Mouse (Mus musculus): ENCODE data around the gene Ppp2r3c. TPM values are rescaled to one million over a fixed set of nuclear protein-coding genes. Genes with fewer than 3 reads are reported as not detected.
"Not testable (repeated sequence)": the region's sequence is repeated elsewhere in the genome, so short reads cannot be mapped to it uniquely, and the experiment has no call there.

Ppp2r3c gene
- polyA plus RNA-seq, 1 experiment from 2014 or later = 33.4 TPM

DNA sequence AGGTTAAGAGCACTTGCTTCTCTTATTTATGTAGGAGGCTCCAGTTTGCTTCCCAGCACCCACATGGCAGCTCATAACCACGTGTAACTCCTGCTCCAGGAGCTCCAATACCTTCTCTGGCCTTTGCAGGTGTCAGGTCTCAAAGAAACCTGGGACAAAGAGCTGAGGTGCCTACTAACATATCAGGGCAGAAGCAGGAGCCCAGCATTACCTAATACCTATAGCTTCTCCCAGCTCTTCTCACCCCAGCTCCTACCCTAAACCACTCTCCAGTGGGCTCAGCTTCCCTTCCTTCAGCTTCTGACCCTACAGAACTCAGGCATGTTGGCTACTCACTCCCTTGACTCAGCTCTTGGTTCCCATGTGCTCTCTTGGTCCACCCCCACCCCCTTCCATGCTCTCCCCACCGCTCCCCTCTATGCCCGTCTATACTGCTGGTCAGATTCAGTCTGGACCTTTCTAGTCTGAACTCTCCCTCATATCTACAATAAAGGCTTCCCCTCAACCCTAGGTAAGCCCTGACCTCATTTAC lies 1.9 kb downstream of the Ppp2r3c start:
- DNase-seq (ENCODE audit: low spot score, missing footprints) (peak; percentile 81), ATAC-seq (ENCODE audit: low FRiP score) (no peak)
- Histone ChIP-seq H3K27ac (ENCODE audit: low read depth, low read length) (no peak overlapping the region), H3K4me3 (ENCODE audit: low read depth, low read length) (peak overlapping the region; percentile 65; the same call in 1 of the 2 replicates), H3K36me3 (ENCODE audit: control insufficient read depth, insufficient read depth, low read length) (peaks cover 5% of the 10 kb centered on the region; the same call in 1 of the 2 replicates), H3K27me3 (ENCODE audit: control insufficient read depth, insufficient read depth, low read length) (no peaks in the 10 kb centered on the region), H3K9me3 (ENCODE audit: control insufficient read depth, low read length) (no peaks in the 10 kb centered on the region), H3K4me2 (peak overlapping the region; percentile 65), H3K9ac (ENCODE audit: low read length) (no peak overlapping the region), H3K4me1 (ENCODE audit: control insufficient read depth, insufficient read depth, low read length) (peaks cover 15% of the 10 kb centered on the region)
- 96% methylated on average over 3 of the region's 3 CpGs for whole genome bisulfite sequencing

DNA sequence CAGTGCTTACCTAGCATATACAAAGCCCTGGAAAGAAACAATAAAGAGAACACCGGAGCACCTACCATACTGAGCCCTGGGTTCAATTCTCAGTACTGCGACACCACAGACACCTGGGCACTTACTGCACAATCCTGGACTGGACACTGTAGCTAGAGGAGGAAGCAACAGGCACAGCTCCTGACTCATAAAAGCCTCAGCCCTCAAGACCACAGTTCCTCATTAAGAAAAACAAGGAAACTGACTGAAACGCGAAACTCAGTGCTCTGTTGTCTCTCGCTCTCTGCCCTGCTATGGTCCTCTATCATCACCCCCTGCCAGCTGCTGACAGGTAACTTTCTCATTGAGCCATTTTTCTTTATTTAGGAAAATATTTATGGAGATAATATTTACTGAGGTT lies 3.5 kb downstream of the Ppp2r3c start, which contains the start of gene 1110008L16Rik:
TSS of gene 1110008L16Rik (plus strand) at position 242 of the 400 bp plus-strand sequence.
- Histone ChIP-seq H3K4me2 (no peak within 1 kb of the TSS), H3K4me3 (ENCODE audit: low read depth, low read length) (no peak within 1 kb of the TSS), H3K9me3 (ENCODE audit: control insufficient read depth, low read length) (no peaks in the 10 kb centered on the region), H3K27ac (ENCODE audit: low read depth, low read length) (no peak within 1 kb of the TSS), H3K4me1 (ENCODE audit: control insufficient read depth, insufficient read depth, low read length) (peaks cover 15% of the 10 kb centered on the region), H3K27me3 (ENCODE audit: control insufficient read depth, insufficient read depth, low read length) (no peaks in the 10 kb centered on the region), H3K9ac (ENCODE audit: low read length) (no peak within 1 kb of the TSS), H3K36me3 (ENCODE audit: control insufficient read depth, insufficient read depth, low read length) (peaks cover 5% of the 10 kb centered on the region)
- DNase-seq (ENCODE audit: low spot score, missing footprints) = peak; percentile 41
- 94% methylated on average over 5 of the region's 5 CpGs for WGBS
- no peak for ATAC-seq (ENCODE audit: low FRiP score)

DNA sequence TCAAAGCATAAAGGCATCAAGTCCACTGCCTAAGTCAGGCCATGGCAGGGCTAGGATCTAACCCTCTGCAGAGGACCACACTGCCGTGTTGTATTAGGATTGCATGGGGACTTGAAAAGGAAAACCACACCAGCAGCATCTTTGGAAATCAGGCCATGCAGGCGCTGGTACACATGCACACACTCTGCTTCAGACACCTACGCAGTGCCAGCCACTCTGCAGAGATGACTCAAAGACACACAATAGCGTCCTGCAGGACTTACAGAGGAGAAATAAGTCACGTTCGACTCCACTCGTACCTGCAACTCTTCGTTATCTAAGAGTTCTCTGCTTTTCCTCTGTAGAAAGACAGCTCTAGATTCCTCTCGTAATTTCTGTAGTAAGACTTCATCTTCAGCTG lies 4.7 kb downstream of the Ppp2r3c start:
- Histone ChIP-seq H3K9me3 (ENCODE audit: control insufficient read depth, low read length) (no peaks in the 10 kb centered on the region), H3K4me3 (ENCODE audit: low read depth, low read length) (no peak overlapping the region), H3K27me3 (ENCODE audit: control insufficient read depth, insufficient read depth, low read length) (no peaks in the 10 kb centered on the region), H3K4me1 (ENCODE audit: control insufficient read depth, insufficient read depth, low read length) (peaks cover 15% of the 10 kb centered on the region), H3K4me2 (no peak overlapping the region), H3K9ac (ENCODE audit: low read length) (no peak overlapping the region), H3K27ac (ENCODE audit: low read depth, low read length) (no peak overlapping the region), H3K36me3 (ENCODE audit: control insufficient read depth, insufficient read depth, low read length) (peaks cover 9% of the 10 kb centered on the region)
- ATAC-seq (ENCODE audit: low FRiP score) (no peak), DNase-seq (ENCODE audit: low spot score, missing footprints) (no peak)
- WGBS = 93% methylated on average over 9 of the region's 9 CpGs

DNA sequence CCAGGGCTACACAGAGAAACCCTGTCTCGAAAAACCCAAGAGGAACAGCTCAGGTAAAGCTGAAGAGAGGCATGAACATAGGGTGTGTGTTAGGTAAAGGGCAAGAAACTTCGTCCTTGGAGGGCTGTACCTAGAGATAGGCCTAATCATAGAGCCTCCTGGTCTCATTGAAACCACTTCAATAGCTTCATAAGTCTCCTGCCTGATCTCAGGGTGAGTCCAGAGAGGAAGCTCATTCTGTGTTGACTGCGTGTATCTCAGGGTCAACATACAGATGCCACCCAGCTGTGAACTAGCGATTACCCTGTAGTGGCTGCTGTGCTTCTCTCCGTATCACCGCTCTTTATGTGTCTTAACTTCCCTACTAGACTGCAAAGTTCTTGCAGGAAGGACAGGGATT lies 25.2 kb downstream of the Ppp2r3c start:
- ATAC-seq (ENCODE audit: low FRiP score); H3K27me3 ChIP-seq (ENCODE audit: control insufficient read depth, insufficient read depth, low read length); H3K9ac ChIP-seq (ENCODE audit: low read length); H3K4me2 ChIP-seq; H3K4me3 ChIP-seq (ENCODE audit: low read depth, low read length); H3K4me1 ChIP-seq (ENCODE audit: control insufficient read depth, insufficient read depth, low read length); H3K27ac ChIP-seq (ENCODE audit: low read depth, low read length); H3K9me3 ChIP-seq (ENCODE audit: control insufficient read depth, low read length); DNase-seq (ENCODE audit: low spot score, missing footprints); H3K36me3 ChIP-seq (ENCODE audit: control insufficient read depth, insufficient read depth, low read length): not testable (repeated sequence)
- WGBS = 90% methylated on average over 3 of the region's 6 CpGs

DNA sequence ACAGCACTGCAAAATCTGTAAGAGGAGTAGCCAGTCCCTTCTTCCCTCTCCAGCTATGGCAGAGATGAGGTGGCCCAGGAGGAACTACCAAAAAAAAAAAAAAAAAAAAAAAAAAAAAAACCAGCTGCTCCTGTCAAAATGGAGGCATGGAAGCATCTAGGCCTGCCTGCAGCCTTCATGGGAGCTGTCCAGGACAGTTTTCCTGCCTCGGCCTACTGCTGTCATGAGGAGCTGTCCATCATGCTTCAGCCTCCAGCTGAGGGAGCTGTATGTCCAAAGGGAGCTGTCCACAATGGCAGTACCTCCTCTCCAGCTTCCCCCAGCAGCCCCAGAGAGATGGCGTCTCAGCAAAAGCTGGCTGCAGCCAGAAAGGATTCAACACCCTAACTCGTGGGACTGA lies 30.6 kb downstream of the Ppp2r3c start:
- Histone ChIP-seq H3K4me3 (ENCODE audit: low read depth, low read length) (no peak overlapping the region), H3K4me1 (ENCODE audit: control insufficient read depth, insufficient read depth, low read length) (no peaks in the 10 kb centered on the region), H3K4me2 (no peak overlapping the region), H3K9me3 (ENCODE audit: control insufficient read depth, low read length) (no peaks in the 10 kb centered on the region), H3K36me3 (ENCODE audit: control insufficient read depth, insufficient read depth, low read length) (no peaks in the 10 kb centered on the region), H3K27me3 (ENCODE audit: control insufficient read depth, insufficient read depth, low read length) (no peaks in the 10 kb centered on the region), H3K27ac (ENCODE audit: low read depth, low read length) (no peak overlapping the region), H3K9ac (ENCODE audit: low read length) (no peak overlapping the region)
- ATAC-seq (ENCODE audit: low FRiP score) = no peak
- 87% methylated on average over 3 of the region's 3 CpGs for WGBS
- DNase-seq (ENCODE audit: low spot score, missing footprints) = no peak

DNA sequence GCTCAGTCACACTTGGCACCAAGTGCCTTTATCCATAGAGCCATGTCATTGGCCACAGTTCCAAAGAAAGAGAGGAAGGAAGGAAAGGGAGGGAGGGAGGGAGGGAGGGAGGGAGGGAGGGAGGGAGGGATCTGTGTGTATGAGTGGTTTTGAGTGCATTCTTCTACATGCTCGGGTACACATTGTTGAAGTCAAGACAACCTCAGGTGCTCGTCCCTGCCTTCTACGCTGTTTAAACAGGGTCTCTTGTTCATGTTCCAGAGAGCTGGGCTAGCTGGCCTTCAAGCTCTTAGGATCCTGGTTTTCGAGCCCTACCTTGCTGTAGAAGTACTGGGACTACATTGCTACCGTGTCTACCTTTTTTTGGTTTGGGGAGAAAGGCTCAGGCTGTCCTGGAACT lies 39.4 kb downstream of the Ppp2r3c start:
- not testable (repeated sequence) for H3K9ac ChIP-seq (ENCODE audit: low read length); H3K9me3 ChIP-seq (ENCODE audit: control insufficient read depth, low read length)
- no CpG with 5 or more reads among the region's 5 CpGs for WGBS

DNA sequence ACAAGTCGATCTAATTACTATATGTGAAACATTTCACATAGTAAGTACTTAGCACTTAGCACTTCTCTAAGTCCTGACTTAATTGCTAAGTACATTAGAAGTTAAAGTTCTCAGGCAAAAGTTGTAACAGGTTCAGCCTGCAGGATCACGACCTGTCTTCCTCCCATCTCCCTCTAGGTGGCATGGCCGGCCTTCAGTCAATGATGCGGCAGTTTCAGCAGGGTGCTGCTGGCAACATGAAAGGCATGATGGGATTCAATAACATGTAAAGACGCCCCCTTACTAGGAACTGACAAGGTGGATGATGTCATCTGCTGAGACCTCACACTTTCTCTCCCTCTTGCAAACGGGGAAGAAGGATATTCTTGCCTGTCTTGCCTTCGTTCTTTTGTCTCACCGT lies 40.8 kb downstream of the Ppp2r3c start:
- no CpG with 5 or more reads among the region's 8 CpGs for WGBS
- not testable (repeated sequence) for H3K4me2 ChIP-seq; H3K27ac ChIP-seq (ENCODE audit: low read depth, low read length); DNase-seq (ENCODE audit: low spot score, missing footprints); H3K4me3 ChIP-seq (ENCODE audit: low read depth, low read length); H3K9ac ChIP-seq (ENCODE audit: low read length); ATAC-seq (ENCODE audit: low FRiP score); H3K36me3 ChIP-seq (ENCODE audit: control insufficient read depth, insufficient read depth, low read length); H3K4me1 ChIP-seq (ENCODE audit: control insufficient read depth, insufficient read depth, low read length); H3K9me3 ChIP-seq (ENCODE audit: control insufficient read depth, low read length); H3K27me3 ChIP-seq (ENCODE audit: control insufficient read depth, insufficient read depth, low read length)

More for the DNA sequence above, 39.4 kb downstream of the Ppp2r3c start:
- H3K4me3 ChIP-seq (ENCODE audit: low read depth, low read length); ATAC-seq (ENCODE audit: low FRiP score); H3K4me2 ChIP-seq; H3K27me3 ChIP-seq (ENCODE audit: control insufficient read depth, insufficient read depth, low read length); H3K4me1 ChIP-seq (ENCODE audit: control insufficient read depth, insufficient read depth, low read length); H3K36me3 ChIP-seq (ENCODE audit: control insufficient read depth, insufficient read depth, low read length); DNase-seq (ENCODE audit: low spot score, missing footprints); H3K27ac ChIP-seq (ENCODE audit: low read depth, low read length): not testable (repeated sequence)

DNA sequence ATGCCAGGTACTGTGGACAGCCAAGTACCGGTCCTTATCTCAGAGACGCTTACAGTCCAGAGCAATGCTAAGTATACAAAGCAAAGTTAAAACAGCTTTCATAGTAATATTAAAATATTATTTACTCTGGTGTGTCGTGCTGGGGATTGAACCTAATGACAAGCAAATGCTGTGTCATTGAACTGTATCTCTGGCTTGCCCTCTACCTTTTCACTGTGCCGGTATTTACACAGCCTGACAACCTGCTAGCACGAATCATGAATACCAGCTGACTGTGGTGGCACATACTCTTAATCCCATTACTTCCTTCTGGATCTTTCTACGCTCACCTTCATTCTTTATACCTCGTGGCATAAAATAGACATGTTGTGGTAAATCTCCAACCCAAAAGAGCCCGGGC lies 60.6 kb downstream of the Ppp2r3c start:
- WGBS = no CpG with 5 or more reads among the region's 8 CpGs

DNA sequence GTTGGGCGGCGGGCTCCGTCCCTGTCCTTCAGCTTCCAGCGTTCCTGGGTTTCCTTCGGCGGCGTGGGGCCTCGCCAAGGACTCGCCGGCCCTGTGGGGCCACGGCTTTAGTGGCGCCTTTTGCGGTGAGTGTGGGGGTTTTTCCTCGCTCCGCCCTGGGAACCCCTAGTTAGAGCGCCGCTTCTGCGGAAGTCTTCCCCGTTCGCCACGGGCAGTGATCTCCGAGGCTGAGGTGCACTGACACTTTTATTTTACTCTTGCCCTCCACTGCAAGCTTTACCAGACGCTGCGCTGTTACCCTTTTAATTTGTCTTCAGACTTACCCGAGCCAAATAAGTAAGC lies 72.3 kb downstream of the Ppp2r3c start:
- H3K36me3 ChIP-seq (ENCODE audit: control insufficient read depth, insufficient read depth, low read length); H3K4me3 ChIP-seq (ENCODE audit: low read depth, low read length); H3K9me3 ChIP-seq (ENCODE audit: control insufficient read depth, low read length); H3K4me1 ChIP-seq (ENCODE audit: control insufficient read depth, insufficient read depth, low read length); DNase-seq (ENCODE audit: low spot score, missing footprints); H3K9ac ChIP-seq (ENCODE audit: low read length); H3K27ac ChIP-seq (ENCODE audit: low read depth, low read length); H3K27me3 ChIP-seq (ENCODE audit: control insufficient read depth, insufficient read depth, low read length); ATAC-seq (ENCODE audit: low FRiP score); H3K4me2 ChIP-seq: not testable (repeated sequence)
- WGBS = under 1% methylated on average over 9 of the region's 25 CpGs

More for the DNA sequence above, 60.6 kb downstream of the Ppp2r3c start:
- not testable (repeated sequence) for ATAC-seq (ENCODE audit: low FRiP score); H3K4me3 ChIP-seq (ENCODE audit: low read depth, low read length); H3K4me1 ChIP-seq (ENCODE audit: control insufficient read depth, insufficient read depth, low read length); H3K27ac ChIP-seq (ENCODE audit: low read depth, low read length); H3K36me3 ChIP-seq (ENCODE audit: control insufficient read depth, insufficient read depth, low read length); H3K4me2 ChIP-seq; H3K9ac ChIP-seq (ENCODE audit: low read length); H3K27me3 ChIP-seq (ENCODE audit: control insufficient read depth, insufficient read depth, low read length); DNase-seq (ENCODE audit: low spot score, missing footprints); H3K9me3 ChIP-seq (ENCODE audit: control insufficient read depth, low read length)

Data from midbrain, embryonic 11.5 days (tissue).